Mouse (Mus musculus): Measurements from ENCODE around the gene Trap1a. TPM values are rescaled to one million over a fixed set of nuclear protein-coding genes. Genes with fewer than 3 reads are reported as not detected.

Gene Trap1a
- total and polyA plus RNA-seq, 3 experiments: not detected

GRCm38 (mm10) chrX:139335419-139336074 is 2.1 kb downstream of the Trap1a start:
- no peak overlapping the region for H3K9ac ChIP-seq (ENCODE audit: low read depth, low read length)
- H3K4me3 ChIP-seq: no peak overlapping the region
- no peaks in the 10 kb centered on the region for H3K79me2 ChIP-seq (replicated peaks; ENCODE audit: control insufficient read depth, insufficient read depth, low read length)
- DNase-seq: no peak
- WGBS: 54% methylated on average over 3 of the region's 3 CpGs
- no peak overlapping the region for H3K27ac ChIP-seq
- TF ChIP-seq CTCF (IDR thresholded peaks at IDR 0.05) (no peak), EP300 (IDR thresholded peaks at IDR 0.05; ENCODE audit: insufficient read depth, low read depth, low read length) (no peak), POLR2A (IDR thresholded peaks at IDR 0.05; ENCODE audit: insufficient read depth, low read depth, low read length) (no peak)
- H3K36me3 ChIP-seq (ENCODE audit: control insufficient read depth, insufficient read depth, low read length): no peaks in the 10 kb centered on the region
- intact Hi-C loops (cut with DNase I): no loop called here
- no peaks in the 10 kb centered on the region for H3K4me1 ChIP-seq (ENCODE audit: control insufficient read depth, insufficient read depth, low read length)
- H3K27me3 ChIP-seq (ENCODE audit: control insufficient read depth, insufficient read depth, low read length): no peaks in the 10 kb centered on the region

DNA sequence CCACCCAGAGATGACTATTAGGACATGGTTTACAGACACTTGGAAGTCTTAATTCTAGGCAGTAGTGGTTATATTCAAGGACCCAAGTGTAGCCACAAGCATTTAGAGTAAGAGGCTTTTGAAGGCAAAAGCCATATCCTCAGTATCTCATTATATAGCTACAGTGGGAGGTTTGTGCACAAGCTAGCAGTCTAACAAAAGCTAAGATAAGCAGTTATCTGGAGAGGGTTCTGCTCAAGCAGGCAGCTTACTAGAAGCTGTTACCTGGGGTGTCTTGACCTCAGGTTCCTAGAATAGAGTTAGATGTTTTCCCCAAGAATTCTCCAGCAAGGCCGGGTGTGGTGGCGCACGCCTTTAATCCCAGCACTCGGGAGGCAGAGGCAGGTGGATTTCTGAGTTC is 6.1 kb downstream of the Trap1a start:
- no peaks in the 10 kb centered on the region for H3K27me3 ChIP-seq (ENCODE audit: control insufficient read depth, insufficient read depth, low read length)
- 90% methylated on average over 4 of the region's 4 CpGs for WGBS
- TF ChIP-seq EP300 (IDR thresholded peaks at IDR 0.05; ENCODE audit: insufficient read depth, low read depth, low read length): no peak
- no peak for TF ChIP-seq POLR2A (IDR thresholded peaks at IDR 0.05; ENCODE audit: insufficient read depth, low read depth, low read length)
- no peak for TF ChIP-seq CTCF (IDR thresholded peaks at IDR 0.05)
- no peak overlapping the region for H3K9ac ChIP-seq (ENCODE audit: low read depth, low read length)
- H3K4me3 ChIP-seq: no peak overlapping the region
- no peaks in the 10 kb centered on the region for H3K4me1 ChIP-seq (ENCODE audit: control insufficient read depth, insufficient read depth, low read length)
- no peaks in the 10 kb centered on the region for H3K36me3 ChIP-seq (ENCODE audit: control insufficient read depth, insufficient read depth, low read length)
- no peak for DNase-seq
- H3K79me2 ChIP-seq (replicated peaks; ENCODE audit: control insufficient read depth, insufficient read depth, low read length): no peaks in the 10 kb centered on the region
- intact Hi-C loops (cut with DNase I): no loop called here
- no peak overlapping the region for H3K27ac ChIP-seq

DNA sequence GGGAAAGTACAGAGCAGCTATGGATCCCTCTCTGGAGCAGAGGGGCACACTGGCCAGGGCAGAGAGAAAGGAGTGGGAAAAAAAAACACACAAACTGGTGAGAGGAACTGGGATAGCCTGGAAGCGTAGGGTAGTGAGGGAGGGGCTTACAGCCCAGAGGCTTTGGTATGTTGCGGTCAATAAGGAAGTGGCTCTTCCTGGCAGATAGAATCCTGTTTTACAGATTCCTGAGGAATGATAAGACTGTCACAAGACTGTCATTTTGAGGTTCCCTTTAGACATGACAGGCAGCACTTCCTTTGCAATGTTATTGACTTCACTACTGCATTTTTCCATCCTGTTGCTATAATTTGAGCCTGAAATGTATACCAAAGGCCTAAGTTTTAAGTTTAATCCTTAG is 7.7 kb downstream of the Trap1a start:
- Histone ChIP-seq H3K4me3 (no peak overlapping the region), H3K36me3 (ENCODE audit: control insufficient read depth, insufficient read depth, low read length) (no peaks in the 10 kb centered on the region), H3K27ac (no peak overlapping the region), H3K79me2 (replicated peaks; ENCODE audit: control insufficient read depth, insufficient read depth, low read length) (no peaks in the 10 kb centered on the region), H3K27me3 (ENCODE audit: control insufficient read depth, insufficient read depth, low read length) (no peaks in the 10 kb centered on the region), H3K4me1 (ENCODE audit: control insufficient read depth, insufficient read depth, low read length) (no peaks in the 10 kb centered on the region), H3K9ac (ENCODE audit: low read depth, low read length) (no peak overlapping the region)
- TF ChIP-seq EP300 (IDR thresholded peaks at IDR 0.05; ENCODE audit: insufficient read depth, low read depth, low read length) (no peak), CTCF (IDR thresholded peaks at IDR 0.05) (no peak), POLR2A (IDR thresholded peaks at IDR 0.05; ENCODE audit: insufficient read depth, low read depth, low read length) (no peak)
- intact Hi-C loops (cut with DNase I): no loop called here
- no peak for DNase-seq
- WGBS: 69% methylated on average over 2 of the region's 2 CpGs

DNA sequence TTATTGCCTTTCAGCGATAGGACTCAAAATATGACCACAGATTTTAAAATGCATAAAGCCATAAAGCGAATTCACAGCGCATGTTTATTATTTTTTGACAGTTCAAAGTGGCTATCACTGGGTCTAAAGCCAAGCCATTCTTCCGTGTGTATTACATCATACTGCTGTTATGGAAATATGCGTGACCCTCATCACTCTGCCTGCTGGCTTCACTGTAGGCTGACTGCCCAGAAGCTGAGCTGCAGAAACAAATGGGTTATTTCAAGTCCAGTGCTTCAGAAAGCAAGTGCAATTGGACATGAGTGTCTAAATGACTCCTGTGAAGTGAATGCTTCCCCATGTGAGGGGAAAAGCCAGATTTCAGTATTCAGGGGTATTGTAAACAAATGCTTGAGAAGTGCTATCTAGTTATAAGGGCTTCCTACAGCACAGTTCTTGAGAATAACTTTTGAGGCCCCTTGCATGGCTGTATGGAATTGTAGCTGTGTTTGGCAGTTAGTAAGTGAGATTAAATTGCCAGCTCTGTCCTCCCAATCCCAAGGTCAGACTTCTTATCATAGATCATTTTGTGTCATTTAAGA is 18.8 kb downstream of the Trap1a start:
- intact Hi-C loops (cut with DNase I): no loop called here
- Histone ChIP-seq H3K4me3 (no peak overlapping the region), H3K27me3 (ENCODE audit: control insufficient read depth, insufficient read depth, low read length) (no peaks in the 10 kb centered on the region), H3K27ac (no peak overlapping the region), H3K4me1 (ENCODE audit: control insufficient read depth, insufficient read depth, low read length) (no peaks in the 10 kb centered on the region), H3K79me2 (replicated peaks; ENCODE audit: control insufficient read depth, insufficient read depth, low read length) (no peaks in the 10 kb centered on the region), H3K9ac (ENCODE audit: low read depth, low read length) (no peak overlapping the region), H3K36me3 (ENCODE audit: control insufficient read depth, insufficient read depth, low read length) (no peaks in the 10 kb centered on the region)
- 52% methylated on average over 5 of the region's 5 CpGs for WGBS
- peak in 1 of 2 experiments; percentile 6 for DNase-seq
- no peak for TF ChIP-seq POLR2A (IDR thresholded peaks at IDR 0.05; ENCODE audit: insufficient read depth, low read depth, low read length)
- TF ChIP-seq EP300 (IDR thresholded peaks at IDR 0.05; ENCODE audit: insufficient read depth, low read depth, low read length): no peak
- no peak for TF ChIP-seq CTCF (IDR thresholded peaks at IDR 0.05)

- no peak for DNase-seq
- Histone ChIP-seq H3K79me2 (replicated peaks; ENCODE audit: control insufficient read depth, insufficient read depth, low read length) (no peaks in the 10 kb centered on the region), H3K36me3 (ENCODE audit: control insufficient read depth, insufficient read depth, low read length) (no peaks in the 10 kb centered on the region), H3K4me3 (no peak overlapping the region), H3K4me1 (ENCODE audit: control insufficient read depth, insufficient read depth, low read length) (no peaks in the 10 kb centered on the region), H3K27ac (no peak overlapping the region), H3K27me3 (ENCODE audit: control insufficient read depth, insufficient read depth, low read length) (no peaks in the 10 kb centered on the region), H3K9ac (ENCODE audit: low read depth, low read length) (no peak overlapping the region)
- intact Hi-C loops (cut with DNase I): no loop called here
- TF ChIP-seq EP300 (IDR thresholded peaks at IDR 0.05; ENCODE audit: insufficient read depth, low read depth, low read length) (no peak), POLR2A (IDR thresholded peaks at IDR 0.05; ENCODE audit: insufficient read depth, low read depth, low read length) (no peak), CTCF (IDR thresholded peaks at IDR 0.05) (no peak)
- 55% methylated on average over 7 of the region's 7 CpGs for whole genome bisulfite sequencing
These were observed 24.3 kb downstream of the Trap1a start for GRCm38 (mm10) chrX:139357639-139358260.

- H3K36me3 ChIP-seq (ENCODE audit: control insufficient read depth, insufficient read depth, low read length): no peaks in the 10 kb centered on the region
- H3K27ac ChIP-seq: no peak overlapping the region
- no peak overlapping the region for H3K4me3 ChIP-seq
- DNase-seq: no peak
- H3K9ac ChIP-seq (ENCODE audit: low read depth, low read length): no peak overlapping the region
- H3K79me2 ChIP-seq (replicated peaks; ENCODE audit: control insufficient read depth, insufficient read depth, low read length): no peaks in the 10 kb centered on the region
- no peaks in the 10 kb centered on the region for H3K4me1 ChIP-seq (ENCODE audit: control insufficient read depth, insufficient read depth, low read length)
- TF ChIP-seq POLR2A (IDR thresholded peaks at IDR 0.05; ENCODE audit: insufficient read depth, low read depth, low read length): no peak
- no peak for TF ChIP-seq CTCF (IDR thresholded peaks at IDR 0.05)
- TF ChIP-seq EP300 (IDR thresholded peaks at IDR 0.05; ENCODE audit: insufficient read depth, low read depth, low read length): no peak
- intact Hi-C loops (cut with DNase I): no loop called here
- H3K27me3 ChIP-seq (ENCODE audit: control insufficient read depth, insufficient read depth, low read length): no peaks in the 10 kb centered on the region
- WGBS: 70% methylated on average over 17 of the region's 18 CpGs
These were observed 24.9 kb downstream of the Trap1a start for GRCm38 (mm10) chrX:139358361-139358760.
